Mouse (Mus musculus): ENCODE results near the gene Vmn1r41. TPM values are rescaled to one million over a fixed set of nuclear protein-coding genes. Genes with fewer than 3 reads are reported as not detected.

Gene Vmn1r41
- total RNA-seq (2015): not detected in 2 replicates
- not detected in 2 replicates for total RNA-seq (2017)

DNA sequence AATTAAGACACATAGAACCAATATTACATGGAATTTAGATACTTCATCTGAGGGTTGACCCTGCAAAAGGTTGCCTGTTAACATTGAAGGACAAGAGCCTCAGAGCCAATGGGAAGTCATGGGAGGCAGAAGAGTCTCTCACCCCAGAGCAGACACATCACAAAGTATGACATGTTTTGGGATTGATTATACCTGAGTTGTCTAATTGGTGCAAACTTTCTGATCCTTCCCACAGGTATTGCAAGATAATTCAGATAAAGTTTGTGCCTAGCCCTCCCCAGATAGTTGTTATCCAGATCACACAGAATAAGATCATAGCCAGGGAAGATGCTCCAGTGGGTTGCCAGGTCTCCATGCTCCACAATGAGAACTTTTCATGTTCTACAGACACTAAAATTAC is at the start of gene Vmn1r41:
TSS of gene Vmn1r41 (plus strand) at position 301 of the 400 bp plus-strand sequence.
- no peak for ATAC-seq (replicated peaks; ENCODE audit: poor library complexity)

DNA sequence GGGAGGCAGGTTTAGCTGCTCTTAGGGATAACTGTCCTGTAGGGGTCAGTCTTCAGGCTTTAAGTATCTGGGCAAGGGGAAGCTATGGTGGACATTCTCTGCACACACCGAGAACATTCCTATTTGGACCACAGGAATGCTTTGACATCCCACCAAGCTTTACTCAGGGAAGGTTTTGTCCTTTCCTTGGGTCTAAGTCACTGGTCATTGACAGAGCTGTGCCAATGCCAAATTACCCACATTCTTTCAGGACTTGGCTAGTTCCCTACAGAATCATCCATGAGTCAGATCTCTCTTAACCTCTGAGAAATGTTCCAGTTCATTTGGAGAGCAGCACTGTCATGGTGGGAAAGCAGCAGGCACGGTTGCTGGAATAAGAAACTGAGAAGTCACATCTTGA is 33.9 kb upstream of the Vmn1r41 start:
- no peak for ATAC-seq (replicated peaks; ENCODE audit: poor library complexity)

DNA sequence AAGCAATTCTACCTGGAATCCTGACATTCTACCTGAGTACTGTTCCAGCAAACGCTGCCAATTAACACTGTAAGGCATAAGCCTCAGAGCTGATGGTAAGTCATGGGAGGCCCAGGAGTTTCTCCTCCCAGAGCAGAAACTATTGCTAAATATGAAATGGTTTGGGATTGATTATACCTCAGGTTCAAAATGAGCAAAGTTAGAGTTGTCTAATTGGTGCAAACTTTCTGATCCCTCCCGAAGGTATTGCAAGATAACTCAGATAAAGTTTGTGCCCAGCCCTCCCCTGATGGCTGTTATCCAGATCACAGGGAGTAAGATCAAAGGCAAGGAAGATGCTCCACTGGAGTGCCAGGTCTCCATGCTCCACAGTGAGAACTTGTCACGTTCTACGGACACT is 33.3 kb upstream of the Vmn1r41 start, which contains the start of gene Vmn1r40:
TSS of gene Vmn1r40 (plus strand) at position 301 of the 400 bp plus-strand sequence.
- no peak for ATAC-seq (replicated peaks; ENCODE audit: poor library complexity)

DNA sequence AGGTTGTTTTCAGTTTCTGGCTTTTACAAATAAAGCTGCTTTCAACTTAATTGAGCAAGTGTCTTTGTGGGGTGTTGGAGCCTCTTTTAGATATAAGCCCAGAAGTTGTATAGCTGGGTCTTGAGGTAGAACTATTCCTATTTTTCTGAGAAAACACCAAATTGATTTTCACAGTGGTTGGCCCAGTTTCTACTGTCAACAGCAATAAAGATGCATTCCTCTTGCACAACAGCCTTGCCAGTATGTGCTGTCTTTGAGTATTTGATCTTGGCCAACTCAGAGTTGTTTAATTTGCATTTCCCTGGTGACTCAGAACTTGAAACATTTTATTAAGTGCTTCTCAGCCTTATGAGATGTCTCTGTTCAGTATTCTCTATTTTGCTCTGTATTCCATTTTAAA is 22.5 kb upstream of the Vmn1r41 start:
- no peak for ATAC-seq (replicated peaks; ENCODE audit: poor library complexity)

GRCm38 (mm10) chr6:89742811-89743210 is 2.2 kb downstream of the Vmn1r41 start:
- ATAC-seq (replicated peaks; ENCODE audit: poor library complexity): no peak

GRCm38 (mm10) chr6:89790231-89790630 is 49.7 kb downstream of the Vmn1r41 start:
- no peak for ATAC-seq (replicated peaks; ENCODE audit: poor library complexity)

Other genes starting within 250 kb of the Vmn1r41 start
- gene Chchd6, start 145.1 kb upstream of the Vmn1r41 start, total RNA-seq (2015): 19.3 and 19.7 TPM in 2 replicates
- 8.8 and 10.3 TPM in 2 replicates for gene Chchd6, start 145.1 kb upstream of the Vmn1r41 start, total RNA-seq (2017)
- gene Txnrd3, start 96.8 kb upstream of the Vmn1r41 start, total RNA-seq (2015): 4.3 and 5.3 TPM in 2 replicates
- 9.3 and 9.6 TPM in 2 replicates for gene Txnrd3, start 96.8 kb upstream of the Vmn1r41 start, total RNA-seq (2017)
- not detected in 2 replicates for gene Vmn1r40, start 33.2 kb upstream of the Vmn1r41 start, total RNA-seq (2015)
- gene Vmn1r40, start 33.2 kb upstream of the Vmn1r41 start, total RNA-seq (2017): not detected in 2 replicates
- gene Vmn1r42, start 135.6 kb downstream of the Vmn1r41 start, total RNA-seq (2015): not detected in 2 replicates
- gene Vmn1r42, start 135.6 kb downstream of the Vmn1r41 start, total RNA-seq (2017): not detected in 2 replicates
- gene Vmn1r43, start 135.6 kb downstream of the Vmn1r41 start, total RNA-seq (2015): not detected in 2 replicates
- gene Vmn1r43, start 135.6 kb downstream of the Vmn1r41 start, total RNA-seq (2017): not detected in 2 replicates
- not detected in 2 replicates for gene Vmn1r44, start 142.9 kb downstream of the Vmn1r41 start, total RNA-seq (2015)
- not detected in 2 replicates for gene Vmn1r44, start 142.9 kb downstream of the Vmn1r41 start, total RNA-seq (2017)
- not detected in 2 replicates for gene Vmn1r45, start 199.8 kb downstream of the Vmn1r41 start, total RNA-seq (2015)
- gene Vmn1r45, start 199.8 kb downstream of the Vmn1r41 start, total RNA-seq (2017): not detected in 2 replicates
- gene Vmn1r46, start 228.5 kb downstream of the Vmn1r41 start, total RNA-seq (2015): not detected in 2 replicates
- not detected in 2 replicates for gene Vmn1r46, start 228.5 kb downstream of the Vmn1r41 start, total RNA-seq (2017)